Mouse (Mus musculus): Measurements from ENCODE around the gene Pih1d3.

GRCm38 (mm10) chr1:31222564-31222963, at the start of gene Pih1d3, which contains the start of gene 4931428L18Rik:
- TF ChIP-seq CTCF (IDR thresholded peaks at IDR 0.05; ENCODE audit: control insufficient read depth, insufficient read depth, low read length) = no peak
- TF ChIP-seq POLR2A (IDR thresholded peaks at IDR 0.05; ENCODE audit: borderline replicate concordance, control insufficient read depth, low read depth, low read length) = no peak

Measured in bone marrow, adult 2 months (tissue).